Mouse (Mus musculus): ENCODE results near the gene Armc7.
"Not testable (repeated sequence)": the region's sequence is repeated elsewhere in the genome, so short reads cannot be mapped to it uniquely, and the experiment has no call there.

Gene Armc7

GRCm38 (mm10) chr11:115475025-115475757 is at the start of gene Armc7:
Armc7 (plus strand) TSS chr11:115475667.
- peak; percentile 95 for DNase-seq

GRCm38 (mm10) chr11:115425671-115426070 is 49.8 kb upstream of the Armc7 start:
- no peak for DNase-seq

DNA sequence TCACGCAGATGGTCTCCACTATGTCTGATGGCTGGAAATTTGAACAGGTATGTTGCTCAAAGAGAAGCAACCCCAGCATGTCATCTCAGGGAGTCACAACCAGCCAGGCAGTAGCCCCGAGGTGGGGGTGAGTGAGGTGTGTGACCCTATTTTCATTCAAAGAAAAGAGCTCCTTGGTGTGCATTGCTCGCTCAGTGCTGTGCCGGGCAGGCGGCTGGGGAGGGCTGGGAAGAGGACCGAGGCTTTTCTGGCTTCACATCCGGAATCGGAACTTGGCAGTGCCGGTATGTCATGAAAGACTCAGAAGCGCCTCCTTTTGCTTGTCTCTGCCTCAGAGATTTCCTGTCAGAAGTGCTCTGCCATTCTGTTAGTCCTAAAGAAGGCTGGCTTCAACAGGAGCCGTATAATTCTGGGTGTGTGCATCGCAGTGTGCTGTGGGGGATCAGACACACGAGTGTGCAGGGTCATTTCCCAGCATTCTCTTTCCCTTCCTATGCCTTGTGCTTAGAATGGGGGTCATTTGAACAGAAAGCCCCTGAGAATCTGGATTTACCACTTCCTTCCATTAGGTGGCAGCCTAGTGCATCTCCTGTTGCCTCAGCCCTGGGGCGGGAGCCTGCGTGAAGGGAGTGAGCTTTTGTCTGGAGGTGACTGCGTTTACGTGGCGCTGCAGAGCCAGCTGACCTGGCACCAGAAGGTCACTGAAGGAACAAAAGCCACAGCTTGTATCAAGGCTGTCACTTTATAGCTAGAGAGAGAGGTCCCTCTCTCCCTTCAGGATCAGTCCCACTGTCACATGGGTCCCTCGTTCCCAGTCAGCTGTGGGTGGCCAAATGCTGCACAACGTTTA is 47.8 kb upstream of the Armc7 start:
- peak; percentile 66 for DNase-seq

DNA sequence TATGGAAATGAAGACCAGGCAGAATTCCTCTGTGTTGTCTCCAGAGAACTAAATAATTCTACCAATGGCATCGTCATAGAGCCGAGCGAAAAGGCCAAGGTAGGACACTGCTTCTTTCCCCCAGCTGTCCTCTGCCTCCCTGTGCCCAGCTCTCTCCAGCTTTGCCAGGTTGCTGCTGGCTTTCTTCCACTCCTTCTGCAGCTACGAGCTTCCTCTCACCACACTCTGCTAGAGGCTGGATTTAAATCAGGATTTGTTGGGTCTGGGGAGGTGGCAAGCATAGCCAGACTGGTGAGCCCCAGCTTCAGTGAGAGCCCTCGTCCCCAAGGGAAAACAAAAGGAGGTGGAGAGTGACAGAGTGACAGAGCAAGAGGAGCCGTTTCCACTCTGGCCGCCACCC is 46.2 kb upstream of the Armc7 start:
- no peak for DNase-seq

GRCm38 (mm10) chr11:115430561-115430960 is 44.9 kb upstream of the Armc7 start:
- no peak for DNase-seq

DNA sequence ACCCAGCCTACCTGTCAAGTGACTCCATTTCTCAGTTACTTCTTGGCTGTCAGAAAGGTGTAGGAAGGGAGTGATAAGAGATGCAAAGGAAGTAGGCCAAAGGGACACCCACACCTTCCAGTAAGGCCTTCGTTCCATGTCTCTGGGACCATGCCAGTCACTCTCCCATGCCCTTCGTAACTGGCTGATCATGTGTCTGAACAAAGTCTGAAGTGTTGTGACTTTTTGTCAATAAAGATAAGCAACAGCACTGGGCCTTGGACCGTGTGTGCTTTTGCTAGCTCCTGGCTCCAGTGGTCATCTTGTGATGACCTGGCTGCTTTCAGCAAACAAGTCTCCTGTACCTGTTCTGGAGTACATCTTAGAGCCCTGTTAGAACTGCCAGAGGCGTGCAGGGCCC is 42.7 kb upstream of the Armc7 start:
- no peak for DNase-seq

DNA sequence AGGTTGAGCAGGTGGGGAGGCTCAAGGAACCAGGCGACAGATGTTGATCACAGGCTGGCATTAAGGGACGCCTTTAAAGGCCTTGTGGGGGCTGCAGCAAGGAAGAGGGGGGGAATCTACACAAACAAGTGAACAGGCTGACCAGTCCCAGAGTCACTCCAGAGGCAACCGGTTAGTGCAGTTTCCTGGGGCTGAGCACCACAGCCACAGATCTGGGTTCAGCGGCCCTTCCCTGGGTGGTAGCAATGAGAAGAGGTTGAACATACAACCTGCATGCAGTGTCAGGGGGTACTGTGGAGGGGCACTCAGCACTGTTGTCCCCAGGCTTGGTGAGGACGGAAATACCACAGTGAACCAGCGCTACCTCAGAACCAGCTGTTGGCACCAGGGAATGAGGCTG is 42.1 kb upstream of the Armc7 start:
- no peak for DNase-seq

- no peak for DNase-seq
Observed at GRCm38 (mm10) chr11:115435596-115436337, 39.7 kb upstream of the Armc7 start.

DNA sequence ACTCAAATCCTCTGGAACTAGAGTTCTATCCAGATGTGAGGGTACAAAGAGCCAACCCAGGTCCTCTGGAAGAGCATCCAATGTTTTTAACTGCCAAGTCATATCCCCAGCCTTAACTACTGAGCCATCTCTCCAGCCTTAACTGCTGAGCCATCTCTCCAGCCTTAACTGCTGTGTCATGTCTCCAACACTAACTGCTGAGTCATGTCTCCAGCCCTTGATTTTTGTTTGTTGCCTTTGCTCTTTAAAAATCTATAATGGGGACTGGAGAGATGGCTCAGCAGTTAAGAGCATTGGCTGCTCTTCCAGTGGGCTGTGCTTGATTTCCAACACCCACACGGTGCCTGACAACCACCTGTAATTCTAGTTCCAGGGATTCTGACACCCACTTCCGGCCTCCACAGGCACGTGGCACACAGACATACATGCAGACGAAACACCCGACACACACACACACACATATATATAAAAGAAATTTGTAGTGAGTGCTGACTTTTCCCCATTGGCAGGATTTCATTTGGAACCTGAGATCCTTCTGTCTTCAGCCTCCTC is 37.8 kb upstream of the Armc7 start:
- no peak for DNase-seq

DNA sequence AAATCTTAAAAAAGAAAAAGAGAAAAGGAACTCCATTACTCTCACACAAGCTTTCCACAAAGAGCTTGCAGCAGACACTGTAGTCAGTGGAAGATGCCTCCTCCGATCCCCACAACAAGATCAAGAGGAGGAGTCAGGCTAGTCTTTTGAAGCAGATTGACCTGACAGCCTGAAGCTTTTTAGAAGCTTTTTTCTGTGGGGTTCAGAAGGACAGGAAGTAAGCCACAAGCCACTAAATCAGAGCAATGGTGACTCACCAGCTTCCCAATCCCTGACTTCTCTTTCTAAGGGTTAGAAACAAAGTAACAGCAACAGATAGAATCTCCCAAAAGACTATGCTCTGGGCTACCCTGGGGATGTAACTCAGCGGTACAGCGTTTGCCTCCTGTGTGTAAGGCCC is 36.1 kb upstream of the Armc7 start:
- no peak for DNase-seq

DNA sequence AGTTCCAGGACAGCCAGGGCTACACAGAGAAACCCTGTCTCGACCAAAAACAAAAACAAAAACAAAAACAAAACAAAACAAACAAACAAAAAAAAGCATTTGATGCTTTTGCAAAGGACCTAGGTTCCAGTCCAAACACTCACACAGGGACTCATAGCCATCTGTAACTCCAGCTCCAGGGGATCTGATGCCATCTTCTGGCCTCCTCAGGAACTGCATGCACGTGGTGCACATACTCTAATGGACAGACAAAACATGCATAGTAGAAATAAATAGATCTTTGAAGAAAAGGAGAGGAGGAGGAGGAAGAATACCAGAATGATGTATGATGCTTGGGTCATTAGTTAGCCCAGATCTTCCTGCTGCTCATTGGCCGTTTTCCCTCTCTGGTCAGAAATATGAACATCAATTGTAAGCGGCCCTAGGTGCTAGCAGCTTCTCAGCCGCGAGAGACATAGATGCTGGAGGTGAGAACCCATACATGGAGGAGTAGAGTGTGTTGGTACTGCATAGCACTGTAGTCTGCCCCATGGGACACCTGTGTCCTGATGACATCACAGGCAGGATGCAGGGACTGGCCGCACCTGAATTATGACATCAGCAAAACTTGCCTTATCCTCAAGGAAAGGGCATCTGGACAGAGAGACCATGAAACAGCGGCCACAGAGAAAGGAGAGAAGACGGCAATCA is 35.4 kb upstream of the Armc7 start, which contains the start of gene Trim80:
Gene Trim80, plus strand, starts transcription at position 640 of the 690 bp plus-strand sequence.
- DNase-seq: no peak

DNA sequence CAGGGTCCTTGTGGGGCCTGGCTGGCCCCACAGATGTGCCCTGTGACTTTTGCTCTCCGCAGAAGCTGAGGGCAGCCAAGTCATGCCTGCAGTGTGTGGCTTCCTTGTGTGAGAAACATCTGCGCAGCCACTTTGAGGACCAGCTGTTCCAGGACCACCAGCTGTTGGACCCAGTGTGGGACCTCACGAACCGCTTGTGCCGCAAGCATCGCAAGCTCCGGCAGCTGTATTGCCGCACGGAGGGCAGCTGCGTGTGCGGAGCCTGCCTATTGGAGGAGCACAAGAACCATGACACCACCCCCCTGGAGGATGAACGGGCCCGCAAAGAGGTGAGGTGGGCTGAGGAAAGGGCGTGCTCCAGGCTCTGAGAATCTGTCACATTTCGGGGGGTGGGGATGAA is 34.0 kb upstream of the Armc7 start:
- DNase-seq: no peak

GRCm38 (mm10) chr11:115446906-115447305 is 28.6 kb upstream of the Armc7 start:
- no peak for DNase-seq

- no peak for DNase-seq
Observed at GRCm38 (mm10) chr11:115447321-115447885, 28.1 kb upstream of the Armc7 start.

- peak; percentile 42 for DNase-seq
Observed at GRCm38 (mm10) chr11:115448075-115448474, 27.4 kb upstream of the Armc7 start.

GRCm38 (mm10) chr11:115448998-115449397 is 26.5 kb upstream of the Armc7 start:
- peak; percentile 21 for DNase-seq

DNA sequence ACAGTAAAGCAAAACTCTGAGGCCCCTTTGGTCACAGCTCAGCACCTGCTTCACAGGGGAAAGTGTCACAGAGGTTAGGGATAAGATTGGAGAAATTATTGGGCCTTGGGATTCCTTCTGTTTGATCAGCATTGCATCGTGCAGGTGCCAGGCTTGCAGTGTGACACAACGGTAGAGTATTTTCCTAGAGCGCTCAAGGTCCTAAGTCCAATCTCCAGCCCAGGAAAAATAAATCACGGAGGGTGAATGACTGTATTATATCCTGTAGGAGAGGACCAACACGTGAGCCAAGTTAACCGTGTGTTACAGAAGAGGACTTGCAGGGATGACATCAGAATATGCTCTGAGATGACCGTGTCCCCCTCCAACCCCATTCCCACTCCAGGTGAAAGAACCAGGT is 25.3 kb upstream of the Armc7 start:
- no peak for DNase-seq

- DNase-seq: no peak
Observed at GRCm38 (mm10) chr11:115451781-115452241, 23.7 kb upstream of the Armc7 start.

DNA sequence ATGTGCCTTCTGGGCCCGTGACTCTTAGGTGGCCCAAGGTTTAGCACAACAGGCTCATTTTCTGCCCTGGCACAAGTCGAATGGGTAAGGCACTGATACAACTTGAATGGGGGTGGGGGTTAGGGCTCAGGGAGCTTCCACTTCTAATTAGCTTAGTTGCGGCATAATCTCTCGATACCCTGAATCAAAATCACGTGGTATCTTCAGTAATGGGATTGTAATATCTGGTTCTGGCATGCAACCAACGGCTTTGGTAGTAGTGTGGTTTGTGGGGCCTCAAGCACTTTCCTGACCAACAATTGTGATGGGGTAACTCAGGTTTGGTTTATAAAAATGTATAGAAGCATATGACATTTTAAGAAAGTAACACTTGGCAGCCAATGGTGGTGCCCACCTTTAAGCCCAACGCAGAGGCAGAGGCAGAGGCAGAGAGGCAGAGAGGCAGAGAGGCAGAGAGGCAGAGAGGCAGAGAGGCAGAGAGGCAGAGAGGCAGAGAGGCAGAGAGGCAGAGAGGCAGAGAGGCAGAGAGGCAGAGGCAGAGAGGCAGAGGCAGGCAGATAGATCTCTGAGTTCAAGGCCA is 23.1 kb upstream of the Armc7 start:
- DNase-seq: no peak

- DNase-seq: no peak
Observed at GRCm38 (mm10) chr11:115453306-115453705, 22.2 kb upstream of the Armc7 start.

DNA sequence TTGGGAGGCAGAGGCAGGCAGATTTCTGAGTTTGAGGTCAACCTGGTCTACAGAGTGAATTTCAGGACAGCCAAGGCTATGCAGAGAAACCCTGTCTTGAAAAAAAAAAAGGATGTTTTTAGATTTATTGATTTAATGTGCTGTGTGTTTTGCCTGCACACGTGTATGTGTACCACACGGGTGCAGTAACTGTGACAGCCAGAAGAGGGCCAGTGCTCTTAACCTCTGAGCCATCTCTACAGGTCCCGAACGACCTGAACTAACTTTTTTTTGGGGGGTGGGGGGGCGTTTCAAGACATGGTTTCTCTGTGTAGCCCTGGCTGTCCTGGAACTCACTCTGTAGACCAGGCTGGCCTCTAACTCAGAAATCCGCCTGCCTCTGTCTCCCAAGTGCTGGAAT is 20.6 kb upstream of the Armc7 start:
- not testable (repeated sequence) for DNase-seq

- DNase-seq: no peak
Observed at GRCm38 (mm10) chr11:115455619-115456018, 19.8 kb upstream of the Armc7 start.

Data from liver (tissue).